Mouse (Mus musculus) WW6 (cell line): Measurements from ENCODE around the gene Il1rap.

Experiments used
- DNase-seq: peaks from one replicate; pipeline ENCODE4 v3.0.0-alpha.2; 2013; ENCODE audit warnings: low read depth, low spot score

The Il1rap gene

DNA sequence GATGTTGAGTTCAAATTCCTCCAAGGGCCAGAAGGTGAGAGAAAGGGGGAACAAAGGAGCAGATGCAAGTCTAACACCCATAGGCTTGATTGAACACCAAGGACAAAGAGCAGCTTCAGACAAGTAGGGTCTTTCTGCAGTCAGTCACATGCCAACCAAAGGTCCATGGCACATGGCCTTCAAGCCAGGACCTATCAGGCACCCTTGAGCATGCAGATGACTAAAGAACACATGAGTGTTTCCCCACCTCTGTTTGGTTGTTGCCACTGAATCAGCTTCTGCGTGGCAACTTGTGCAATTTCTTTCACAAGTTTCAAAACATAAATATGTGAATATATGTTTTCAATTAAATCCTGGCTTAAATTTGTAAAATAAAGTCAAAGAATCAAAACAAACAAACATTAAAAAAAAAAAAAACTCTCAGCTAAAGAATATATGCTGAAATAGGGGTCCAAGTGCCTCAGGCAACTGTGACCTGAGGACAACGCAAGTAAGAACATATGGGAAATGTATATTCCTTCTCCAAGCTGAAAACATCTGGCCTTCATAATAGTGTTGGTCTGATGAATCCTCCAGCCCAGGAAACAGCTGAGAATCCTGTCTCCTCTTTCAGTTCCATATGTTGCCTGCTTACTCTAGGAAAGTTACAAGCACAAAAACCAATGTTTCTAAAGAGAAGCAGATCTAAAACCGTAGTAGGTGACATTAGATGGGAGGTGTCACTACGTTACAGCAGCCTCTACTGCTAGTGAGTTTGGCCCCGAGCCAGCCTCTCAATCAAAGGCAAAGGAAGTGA lies 142.6 kb downstream of the Il1rap start:
- no peak for DNase-seq

- no peak for DNase-seq
Observed at GRCm38 (mm10) chr16:26728139-26728538, 146.6 kb downstream of the Il1rap start.

DNA sequence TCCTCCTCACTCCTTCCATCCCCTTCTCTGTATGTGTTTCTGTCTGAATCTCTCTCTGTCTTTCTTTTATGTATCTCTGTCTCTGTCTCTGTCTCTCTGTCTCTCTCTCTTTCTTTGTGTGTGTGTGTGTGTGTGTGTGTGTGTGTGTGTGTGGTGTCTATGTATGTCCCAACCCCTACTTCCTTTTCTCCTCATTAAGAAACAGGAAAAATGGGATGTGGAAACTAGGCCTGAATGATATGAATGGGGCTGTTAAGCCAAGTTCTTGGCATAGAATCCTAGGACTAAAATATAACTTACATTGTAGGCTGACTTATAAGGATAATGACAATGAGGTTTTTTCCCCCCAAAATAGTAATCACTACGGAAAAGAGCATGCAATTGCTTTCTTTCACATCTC lies 149.4 kb downstream of the Il1rap start:
- no peak for DNase-seq

DNA sequence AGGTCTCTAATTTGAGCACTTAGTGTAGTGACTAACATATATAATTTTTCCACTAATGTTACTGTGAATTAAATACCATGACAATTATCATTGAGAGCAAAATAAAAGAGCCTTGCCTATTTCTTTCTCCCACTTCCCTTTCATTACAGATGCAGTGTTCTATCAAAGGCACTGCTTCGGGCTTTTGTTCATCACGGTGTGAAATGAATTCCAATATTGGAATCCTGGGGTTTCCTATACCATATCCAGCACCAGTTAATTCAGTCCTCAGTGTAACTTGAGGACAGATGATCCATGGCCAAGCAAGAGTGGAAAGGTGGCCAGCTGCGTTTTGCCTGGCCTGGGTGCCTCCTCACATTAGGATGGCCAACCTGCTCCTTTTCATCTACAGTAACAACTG lies 151.1 kb downstream of the Il1rap start:
- no peak for DNase-seq

DNA sequence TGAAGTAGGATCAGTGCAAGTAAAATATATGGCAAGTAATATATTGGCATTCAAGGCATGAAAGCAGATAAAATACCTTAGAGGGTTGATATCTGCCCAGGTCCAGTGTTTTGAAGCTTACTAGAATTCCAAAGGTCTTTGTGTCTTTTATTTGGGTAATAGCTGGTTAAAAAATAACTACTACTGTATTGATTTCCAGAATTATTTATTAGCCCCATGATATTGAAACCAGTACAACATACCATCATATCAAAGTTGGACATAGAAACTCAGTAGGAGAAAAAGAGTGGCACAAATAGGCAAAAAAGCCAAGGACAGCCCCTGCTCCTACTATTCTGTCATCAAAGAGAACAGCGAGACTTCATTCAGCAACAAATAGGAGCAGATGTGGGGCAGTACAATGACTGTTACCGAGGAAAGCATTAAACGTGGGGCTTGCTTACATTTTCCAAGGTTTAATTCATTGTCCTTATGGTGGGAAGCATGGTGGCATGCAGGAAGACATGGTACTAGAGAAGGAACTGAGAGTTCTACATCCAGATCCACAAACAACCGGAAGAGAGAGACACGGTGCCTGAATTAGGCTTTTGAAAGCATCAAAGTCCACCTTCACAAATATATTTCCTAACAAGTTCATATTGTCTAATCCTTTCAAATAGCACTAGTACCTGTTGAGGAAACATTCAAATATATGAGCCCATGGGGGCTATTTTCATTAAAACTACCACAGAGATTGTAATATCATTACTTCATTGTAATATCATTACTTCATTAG lies 174.1 kb downstream of the Il1rap start:
- no peak for DNase-seq

- no peak for DNase-seq
Observed at GRCm38 (mm10) chr16:26775976-26776375, 194.5 kb downstream of the Il1rap start.

DNA sequence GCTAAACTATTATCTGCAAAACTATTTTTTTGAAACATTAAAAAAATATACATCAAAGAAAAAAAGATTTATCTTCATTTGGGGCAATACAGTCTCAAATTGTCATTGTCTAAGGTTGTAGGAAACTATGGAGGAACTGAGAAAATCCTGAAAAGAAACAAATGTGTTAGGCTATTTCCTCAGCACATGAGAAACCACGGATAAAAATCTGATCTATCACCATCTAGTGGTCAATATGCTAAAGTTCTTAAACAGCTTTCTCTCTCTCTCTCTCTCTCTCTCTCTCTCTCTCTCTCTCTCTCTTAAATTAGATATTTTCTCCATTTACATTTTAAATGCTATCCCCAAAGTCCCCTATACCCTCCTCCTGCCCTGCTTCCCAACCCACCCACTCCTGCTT lies 195.6 kb downstream of the Il1rap start:
- no peak for DNase-seq
